Mouse (Mus musculus): ENCODE results near the gene Gm49378. TPM values are rescaled to one million over a fixed set of nuclear protein-coding genes. Genes with fewer than 3 reads are reported as not detected.

Gene Gm49378
- total RNA-seq, 2 experiments from 2014 or later, result 1.1 to 2.3 TPM

DNA sequence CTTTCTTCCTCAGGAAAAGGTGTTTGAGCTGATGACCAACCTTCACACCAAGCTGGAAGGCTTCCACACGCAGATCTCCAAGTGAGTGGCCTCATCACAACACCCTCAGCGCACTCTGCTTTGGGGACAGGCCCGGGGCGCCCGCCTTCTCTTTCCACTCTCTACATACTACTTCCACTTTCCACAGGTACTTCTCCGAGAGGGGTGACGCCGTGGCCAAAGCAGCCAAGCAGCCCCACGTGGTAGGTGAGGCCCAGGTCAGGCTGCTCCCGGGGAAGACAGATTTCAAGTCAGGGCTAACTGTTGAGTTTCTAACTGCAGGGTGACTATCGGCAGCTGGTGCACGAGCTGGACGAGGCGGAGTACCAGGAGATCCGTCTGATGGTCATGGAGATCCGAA, 57.0 kb downstream of the Gm49378 start:
- intact Hi-C loops (cut with DNase I), result no loop called here
- no peak overlapping the region for H3K27ac ChIP-seq
- H3K4me3 ChIP-seq, result no peak overlapping the region
- DNase-seq, result no peak
- no peak for TF ChIP-seq CTCF (IDR thresholded peaks at IDR 0.05)

DNA sequence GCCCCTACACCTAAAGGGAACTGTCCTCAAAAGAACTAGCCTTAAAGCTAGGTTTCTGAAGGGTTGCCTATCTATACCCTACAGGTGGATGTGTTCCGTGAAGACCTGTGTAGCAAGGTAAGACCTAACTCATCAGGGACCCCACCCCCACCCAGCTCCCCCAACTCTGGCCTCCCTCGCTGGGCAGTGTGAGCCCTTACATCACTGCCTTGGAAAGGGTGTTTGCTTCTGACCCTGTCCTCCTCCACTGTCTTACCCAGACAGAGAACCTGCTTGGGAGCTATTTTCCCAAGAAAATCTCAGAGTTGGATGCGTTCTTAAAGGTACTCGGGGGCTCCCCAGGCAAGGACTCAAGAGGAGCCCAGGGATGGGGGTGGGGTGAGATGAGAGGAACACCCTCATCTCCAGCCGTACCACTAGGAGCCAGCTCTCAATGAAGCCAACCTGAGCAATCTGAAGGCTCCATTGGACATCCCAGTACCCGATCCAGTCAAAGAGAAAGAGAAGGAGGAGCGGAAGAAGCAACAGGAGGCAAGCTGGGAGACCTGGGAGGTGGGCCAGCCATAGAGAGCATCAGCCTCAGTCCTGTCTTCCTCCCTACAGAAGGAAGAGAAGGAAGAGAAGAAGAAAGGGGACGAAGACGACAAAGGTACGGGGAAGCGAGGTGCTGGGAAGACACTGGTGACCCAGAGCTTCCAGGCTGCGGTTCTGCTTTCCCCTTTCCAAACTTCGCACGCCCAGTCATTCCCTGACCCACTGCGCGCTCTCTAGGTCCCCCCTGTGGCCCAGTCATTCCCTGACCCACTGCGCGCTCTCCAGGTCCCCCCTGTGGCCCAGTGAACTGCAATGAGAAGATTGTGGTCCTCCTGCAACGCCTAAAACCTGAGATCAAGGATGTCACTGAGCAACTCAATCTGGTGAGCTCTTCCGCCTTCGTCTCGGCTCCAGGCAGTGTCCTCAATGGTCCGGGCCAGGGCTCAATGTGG, 57.9 kb downstream of the Gm49378 start:
- no peak for DNase-seq
- TF ChIP-seq CTCF (IDR thresholded peaks at IDR 0.05), result no peak
- Histone ChIP-seq H3K4me3 (no peak overlapping the region), H3K27ac (peak overlapping the region; percentile 97; the same call in 1 of the 2 replicates)
- intact Hi-C loops (cut with DNase I), result no loop called here

Other genes starting within 250 kb of the Gm49378 start
- 10 to 100 TPM; 28.4 to 68.7 TPM for gene Dhrs4, start 159.1 kb downstream of the Gm49378 start, total RNA-seq (2021)
- gene Carmil3, start 147.2 kb downstream of the Gm49378 start, total RNA-seq (2021), result under 1 TPM; 0.43 to 0.95 TPM
- gene Cpne6, start 127.5 kb downstream of the Gm49378 start, total RNA-seq (2021), result not detected
- gene Nrl, start 112.9 kb downstream of the Gm49378 start, total RNA-seq (2021), result not detected
- 1 to 10 TPM; 3.5 to 4.2 TPM for gene Pck2, start 97.6 kb downstream of the Gm49378 start, total RNA-seq (2021)
- 100 to 1,000 TPM; 129 to 133 TPM for gene Dcaf11, start 77.9 kb downstream of the Gm49378 start, total RNA-seq (2021)
- gene A730061H03Rik, start 77.5 kb downstream of the Gm49378 start, total RNA-seq (2021), result not detected
- 100 to 1,000 TPM; 282 to 334 TPM for gene Fitm1, start 62.3 kb downstream of the Gm49378 start, total RNA-seq (2021)
- 10 to 100 TPM; 53.3 to 75.5 TPM for gene Psme1, start 59.8 kb downstream of the Gm49378 start, total RNA-seq (2021)
- gene Emc9, start 52.6 kb downstream of the Gm49378 start, total RNA-seq (2021), result 10 to 100 TPM; 30.3 to 45.2 TPM
- gene Psme2, start 46.8 kb downstream of the Gm49378 start, total RNA-seq (2021), result 10 to 100 TPM; 33.8 to 54.8 TPM
- 10 to 100 TPM; 17.1 to 20.4 TPM for gene Rnf31, start 46.2 kb downstream of the Gm49378 start, total RNA-seq (2021)
- gene Irf9, start 34.3 kb downstream of the Gm49378 start, total RNA-seq (2021), result 1 to 10 TPM; 4.7 to 5.1 TPM
- not detected for gene Rec8, start 19.9 kb downstream of the Gm49378 start, total RNA-seq (2021)
- 10 to 100 TPM; 73.2 to 81.0 TPM for gene Ipo4, start 1.9 kb downstream of the Gm49378 start, total RNA-seq (2021)
- 10 to 100 TPM; 15.0 to 21.3 TPM for gene Tm9sf1, start 5.9 kb upstream of the Gm49378 start, total RNA-seq (2021)
- under 1 TPM; 0.20 to 0.28 TPM for gene Tssk4, start 12.3 kb upstream of the Gm49378 start, total RNA-seq (2021)
- gene Mdp1, start 22.6 kb upstream of the Gm49378 start, total RNA-seq (2021), result 10 to 100 TPM; 17.4 to 23.8 TPM
- 1 to 10 TPM; 2.4 to 3.1 TPM for gene Gmpr2, start 34.0 kb upstream of the Gm49378 start, total RNA-seq (2021)
- 100 to 1,000 TPM; 188 to 211 TPM for gene Nedd8, start 34.2 kb upstream of the Gm49378 start, total RNA-seq (2021)
- gene Tinf2, start 43.9 kb upstream of the Gm49378 start, total RNA-seq (2021), result 10 to 100 TPM; 10.4 to 13.1 TPM
- under 1 TPM in 1 of 2 experiments, not detected in 1; 0.11 TPM for gene Tgm1, start 76.0 kb upstream of the Gm49378 start, total RNA-seq (2021)
- gene Rabggta, start 84.4 kb upstream of the Gm49378 start, total RNA-seq (2021), result 10 to 100 TPM in 1 of 2 experiments, 1 to 10 TPM in 1; 9.8 to 10.6 TPM
- 10 to 100 TPM; 29.1 to 33.0 TPM for gene Dhrs1, start 107.8 kb upstream of the Gm49378 start, total RNA-seq (2021)
- 10 to 100 TPM in 1 of 2 experiments, 1 to 10 TPM in 1; 9.8 to 10.4 TPM for gene Nop9, start 107.8 kb upstream of the Gm49378 start, total RNA-seq (2021)
- gene Cideb, start 120.6 kb upstream of the Gm49378 start, total RNA-seq (2021), result not detected
- not detected for gene Ltb4r2, start 123.5 kb upstream of the Gm49378 start, total RNA-seq (2021)
- gene Ltb4r1, start 128.1 kb upstream of the Gm49378 start, total RNA-seq (2021), result under 1 TPM in 1 of 2 experiments, not detected in 1; 0.18 TPM
- gene Adcy4, start 146.2 kb upstream of the Gm49378 start, total RNA-seq (2021), result 10 to 100 TPM in 1 of 2 experiments, 1 to 10 TPM in 1; 6.8 to 10.1 TPM
- 1 to 10 TPM in 1 of 2 experiments, under 1 TPM in 1; 0.64 to 1.1 TPM for gene Ripk3, start 151.0 kb upstream of the Gm49378 start, total RNA-seq (2021)
- 1 to 10 TPM; 3.4 to 3.8 TPM for gene Nfatc4, start 185.2 kb upstream of the Gm49378 start, total RNA-seq (2021)
- gene Nynrin, start 216.1 kb upstream of the Gm49378 start, total RNA-seq (2021), result 1 to 10 TPM; 1.6 to 2.0 TPM
- gene Cbln3, start 246.5 kb upstream of the Gm49378 start, total RNA-seq (2021), result not detected
- gene Khnyn, start 247.1 kb upstream of the Gm49378 start, total RNA-seq (2021), result 1 to 10 TPM; 6.4 to 8.1 TPM